Mouse (Mus musculus): ENCODE results near the gene Taf1. TPM values are rescaled to one million over a fixed set of nuclear protein-coding genes. Genes with fewer than 3 reads are reported as not detected.

Gene Taf1
- polyA plus RNA-seq, 1 experiment from 2014 or later = 21.7 TPM

Other genes with a start within 250 kb of the Taf1 start
- gene Nlgn3, start 233.6 kb upstream of the Taf1 start, polyA plus RNA-seq (2016; fragmentation: Nextera tagmentation; extraction: Ambion mirVana) = 15.3 and 18.0 TPM in 2 replicates
- not detected in 2 replicates for gene Gjb1, start 156.4 kb upstream of the Taf1 start, polyA plus RNA-seq (2016; fragmentation: Nextera tagmentation; extraction: Ambion mirVana)
- 40.9 and 46.0 TPM in 2 replicates for gene Zmym3, start 111.9 kb upstream of the Taf1 start, polyA plus RNA-seq (2016; fragmentation: Nextera tagmentation; extraction: Ambion mirVana)
- gene Nono, start 103.4 kb upstream of the Taf1 start, polyA plus RNA-seq (2016; fragmentation: Nextera tagmentation; extraction: Ambion mirVana) = 527 and 544 TPM in 2 replicates
- 7.2 and 7.9 TPM in 2 replicates for gene Itgb1bp2, start 83.6 kb upstream of the Taf1 start, polyA plus RNA-seq (2016; fragmentation: Nextera tagmentation; extraction: Ambion mirVana)
- 181 and 189 TPM in 2 replicates for gene Ogt, start 107.3 kb downstream of the Taf1 start, polyA plus RNA-seq (2016; fragmentation: Nextera tagmentation; extraction: Ambion mirVana)
- not detected in 2 replicates for gene Cxcr3, start 201.5 kb downstream of the Taf1 start, polyA plus RNA-seq (2016; fragmentation: Nextera tagmentation; extraction: Ambion mirVana)